Mouse (Mus musculus) cerebellum, adult 2 months (tissue): ENCODE measurements around the gene Tsga10. TPM values are rescaled to one million over a fixed set of nuclear protein-coding genes. Genes with fewer than 3 reads are reported as not detected.

ENCODE experiments used
- DNase-seq, 2 experiments: peaks; one replicate each; pipeline ENCODE4 v3.0.0; 2021
- H3K27ac ChIP-seq: fragments of 200-500 bp; 2 replicates; pipeline ENCODE4 v1.5.1; 2012; ENCODE audit warnings: low read length, control low read depth, inconsistent platforms; ENCODE audit not compliant: insufficient read depth
- H3K27me3 ChIP-seq: fragments of 200-500 bp; 2 replicates; pipeline ENCODE4 v1.6.1; 2012; ENCODE audit warnings: inconsistent platforms, mild to moderate bottlenecking, low read length, moderate library complexity; ENCODE audit not compliant: control insufficient read depth, insufficient read depth
- H3K4me1 ChIP-seq: fragments of 200-500 bp; 2 replicates; pipeline ENCODE4 v1.6.1; 2011; ENCODE audit warnings: low read length; ENCODE audit not compliant: control insufficient read depth, insufficient read depth
- H3K4me3 ChIP-seq: fragments of 200-500 bp; replicated peaks from 2 replicates; pipeline ENCODE3; 2011; ENCODE audit warnings: mild to moderate bottlenecking, low read depth, low read length, control low read depth; ENCODE audit not compliant: insufficient read depth
- CTCF ChIP-seq: fragments of 200-500 bp; IDR thresholded peaks from 2 replicates; pipeline ENCODE4 v1.5.1; 2011; ENCODE audit warnings: low read depth, mild to moderate bottlenecking, control low read depth, low read length, moderate library complexity, borderline replicate concordance; ENCODE audit not compliant: insufficient read depth
- POLR2A ChIP-seq: fragments of 200-500 bp; IDR thresholded peaks from 2 replicates; pipeline ENCODE4 v1.6.1; 2011; ENCODE audit warnings: low read length, control low read depth, borderline replicate concordance; ENCODE audit not compliant: insufficient read depth
- WGBS: fragments of 180-500 bp; shearing (Covaris S2); methylation state at CpG from one replicate; pipeline ENCODE4 v1.1.7; 2018; 5-methylcytosine and 5-hydroxymethylcytosine counted together
- polyA plus RNA-seq: library from polyadenylated mRNA; depleted of rRNA; stranded (reverse); fragments of >200 nt; gene quantifications from 2 replicates; pipeline ENCODE4 v1.2.3, GENCODE M21; 2012; rRNA removed

The Tsga10 gene
- polyA plus RNA-seq, 1 experiment, result 7.3 TPM

GRCm38 (mm10) chr1:37711596-37712356, 154.5 kb downstream of the Tsga10 start:
- Histone ChIP-seq H3K4me1 (peaks cover 4% of the 10 kb centered on the region), H3K27me3 (no peaks in the 10 kb centered on the region), H3K27ac (no peak overlapping the region), H3K4me3 (no peak overlapping the region)
- DNase-seq, result no peak
- TF ChIP-seq POLR2A (no peak), CTCF (no peak)
- WGBS, result 92% methylated on average over 10 of the region's 10 CpGs

DNA sequence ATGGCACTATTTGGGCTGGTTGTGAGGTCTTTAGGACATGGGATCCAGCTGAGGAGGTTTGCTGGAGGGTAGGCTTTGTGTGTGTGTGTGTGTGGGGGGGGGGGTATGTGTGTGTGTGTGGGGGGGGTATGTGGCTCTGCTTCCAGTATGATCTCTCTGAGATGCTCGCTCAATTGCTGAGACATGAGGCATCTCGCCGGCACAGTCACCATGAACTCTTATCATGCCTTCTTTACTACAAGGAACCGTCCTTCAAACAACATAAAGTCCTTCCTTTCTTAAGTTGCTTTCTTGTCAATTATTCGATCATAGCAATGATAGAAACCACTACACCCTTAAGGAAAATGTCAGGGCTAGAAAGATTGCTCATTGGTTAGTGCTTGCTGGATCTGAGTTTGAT, 155.1 kb downstream of the Tsga10 start:
- WGBS, result 96% methylated on average over 5 of the region's 5 CpGs

GRCm38 (mm10) chr1:37709736-37710135, 156.5 kb downstream of the Tsga10 start:
- WGBS, result 79% methylated on average over 8 of the region's 8 CpGs
- no peak for TF ChIP-seq POLR2A
- TF ChIP-seq CTCF, result no peak
- Histone ChIP-seq H3K4me3 (no peak overlapping the region), H3K27me3 (no peaks in the 10 kb centered on the region), H3K4me1 (peaks cover 4% of the 10 kb centered on the region), H3K27ac (no peak overlapping the region)
- DNase-seq, result no peak

More for the DNA sequence above, 155.1 kb downstream of the Tsga10 start:
- H3K27me3 ChIP-seq, result no peaks in the 10 kb centered on the region
- peaks cover 4% of the 10 kb centered on the region for H3K4me1 ChIP-seq
- H3K27ac ChIP-seq, result no peak overlapping the region
- TF ChIP-seq POLR2A, result no peak
- no peak for TF ChIP-seq CTCF
- DNase-seq, result no peak
- H3K4me3 ChIP-seq, result no peak overlapping the region

GRCm38 (mm10) chr1:37708270-37708955, 157.8 kb downstream of the Tsga10 start:
- TF ChIP-seq POLR2A, result no peak
- TF ChIP-seq CTCF, result no peak
- H3K4me1 ChIP-seq, result peaks cover 4% of the 10 kb centered on the region
- no peaks in the 10 kb centered on the region for H3K27me3 ChIP-seq
- no peak overlapping the region for H3K27ac ChIP-seq
- no peak overlapping the region for H3K4me3 ChIP-seq
- DNase-seq, result no peak
- 48% methylated on average over 6 of the region's 6 CpGs for WGBS

Other genes with a start within 250 kb of the Tsga10 start
- gene 2010300C02Rik, start 146.3 kb downstream of the Tsga10 start, polyA plus RNA-seq, result 21.7 and 24.0 TPM in 2 replicates
- 5.8 and 5.9 TPM in 2 replicates for gene Lipt1, start 5.3 kb upstream of the Tsga10 start, polyA plus RNA-seq
- 14.8 and 17.8 TPM in 2 replicates for gene Mitd1, start 24.0 kb upstream of the Tsga10 start, polyA plus RNA-seq
- 123 and 132 TPM in 2 replicates for gene Mrpl30, start 24.0 kb upstream of the Tsga10 start, polyA plus RNA-seq
- gene Lyg2, start 50.1 kb upstream of the Tsga10 start, polyA plus RNA-seq, result 0.05 and 0.13 TPM in 2 replicates
- gene Lyg1, start 91.3 kb upstream of the Tsga10 start, polyA plus RNA-seq, result not detected in 2 replicates
- gene Txndc9, start 131.5 kb upstream of the Tsga10 start, polyA plus RNA-seq, result 44.9 and 49.0 TPM in 2 replicates
- 22.5 and 23.1 TPM in 2 replicates for gene Eif5b, start 131.6 kb upstream of the Tsga10 start, polyA plus RNA-seq